Mouse (Mus musculus) limb, embryonic 11.5 days (tissue): ENCODE results near the gene Mex3d. TPM values are rescaled to one million over a fixed set of nuclear protein-coding genes. Genes with fewer than 3 reads are reported as not detected.
"Not testable (repeated sequence)": the region's sequence is repeated elsewhere in the genome, so short reads cannot be mapped to it uniquely, and the experiment has no call there.

ENCODE experiments used
- ATAC-seq: fragments of 200-750 bp; cut with Nextera tagmentation; 2 replicates; pipeline ENCODE4 v1.8.0; 2017; ENCODE audit warnings: low read depth; ENCODE audit not compliant: insufficient number of reproducible peaks, low FRiP score, low TSS enrichment
- DNase-seq: peaks from one replicate; pipeline ENCODE4 v3.0.0-alpha.2; 2015; ENCODE audit warnings: low spot score
- H3K27ac ChIP-seq: fragments of 300-500 bp; sonication (generic); replicated peaks from 2 replicates; pipeline ENCODE4 v1.5.1; 2014; ENCODE audit warnings: low read depth, mild to moderate bottlenecking, low read length
- H3K27me3 ChIP-seq: fragments of 300-500 bp; sonication (generic); 2 replicates; pipeline ENCODE4 v1.6.1; 2014; ENCODE audit warnings: mild to moderate bottlenecking, low read length, mixed read lengths; ENCODE audit not compliant: control insufficient read depth, insufficient read depth
- H3K36me3 ChIP-seq: fragments of 300-500 bp; sonication (generic); 2 replicates; pipeline ENCODE4 v1.6.1; 2014; ENCODE audit warnings: mild to moderate bottlenecking, low read length, moderate library complexity, mixed read lengths; ENCODE audit not compliant: control insufficient read depth, insufficient read depth
- H3K4me1 ChIP-seq: fragments of 300-500 bp; sonication (generic); 2 replicates; pipeline ENCODE4 v1.6.1; 2014; ENCODE audit warnings: low read length, mixed read lengths; ENCODE audit not compliant: control insufficient read depth, insufficient read depth
- H3K4me2 ChIP-seq: fragments of 300-500 bp; sonication (generic); 2 replicates; pipeline ENCODE4 v1.6.1; 2014; ENCODE audit warnings: low read depth, mild to moderate bottlenecking, moderate library complexity; ENCODE audit not compliant: severe bottlenecking
- H3K4me3 ChIP-seq: fragments of 300-500 bp; sonication (generic); 2 replicates; pipeline ENCODE4 v1.5.1; 2014; ENCODE audit warnings: low read depth, low read length
- H3K9ac ChIP-seq: fragments of 300-500 bp; sonication (generic); 2 replicates; pipeline ENCODE4 v1.6.1; 2014; ENCODE audit warnings: mild to moderate bottlenecking, low read length
- H3K9me3 ChIP-seq: fragments of 300-500 bp; sonication (generic); 2 replicates; pipeline ENCODE4 v1.6.1; 2016; ENCODE audit warnings: low read length; ENCODE audit not compliant: control insufficient read depth
- WGBS: fragments of 180-500 bp; shearing (Covaris S2); extraction: QIAGEN DNeasy Blood & Tissue Kit; methylation state at CpG from one replicate; pipeline ENCODE4 v1.1.7; 2014; 5-methylcytosine and 5-hydroxymethylcytosine counted together
- polyA plus RNA-seq: library from polyadenylated mRNA; unstranded; fragments of >200 nt; fragmentation: Nextera tagmentation; extraction: Ambion mirVana; gene quantifications from 2 replicates; pipeline ENCODE4 v1.2.1, GENCODE M21; 2014

Mex3d gene
- polyA plus RNA-seq, 1 experiment from 2014 or later, result 9.8 TPM

- Histone ChIP-seq H3K4me1 (peaks cover 10% of the 10 kb centered on the region; the same call in 1 of the 2 replicates), H3K27ac (no peak overlapping the region), H3K36me3 (no peaks in the 10 kb centered on the region), H3K27me3 (peaks cover 90% of the 10 kb centered on the region), H3K4me2 (no peak overlapping the region), H3K9ac (no peak overlapping the region), H3K4me3 (no peak overlapping the region), H3K9me3 (no peaks in the 10 kb centered on the region)
- peak; percentile 93 for DNase-seq
- peak; percentile 45; the same call in 1 of the 2 replicates for ATAC-seq
- WGBS, result 2% methylated on average over 7 of the region's 7 CpGs
These were observed 37.2 kb downstream of the Mex3d start for GRCm38 (mm10) chr10:80350292-80350691.

GRCm38 (mm10) chr10:80348981-80349380, 38.5 kb downstream of the Mex3d start:
- Histone ChIP-seq H3K9ac (no peak overlapping the region), H3K9me3 (no peaks in the 10 kb centered on the region), H3K27ac (no peak overlapping the region), H3K4me1 (peaks cover 10% of the 10 kb centered on the region; the same call in 1 of the 2 replicates), H3K4me3 (peak overlapping the region; percentile 2; the same call in 1 of the 2 replicates), H3K27me3 (peaks cover 91% of the 10 kb centered on the region), H3K36me3 (no peaks in the 10 kb centered on the region), H3K4me2 (peak overlapping the region; percentile 31; the same call in 1 of the 2 replicates)
- DNase-seq (no peak), ATAC-seq (no peak)
- WGBS, result 21% methylated on average over 25 of the region's 26 CpGs

GRCm38 (mm10) chr10:80348244-80348781, 39.1 kb downstream of the Mex3d start, which contains the start of gene Adamtsl5:
Gene Adamtsl5 (minus strand): TSS chr10:80348412.
- H3K9ac ChIP-seq, result no peak within 1 kb of the TSS
- peak; percentile 70 for DNase-seq

GRCm38 (mm10) chr10:80347514-80347967, 39.9 kb downstream of the Mex3d start:
- no peak for ATAC-seq
- WGBS, result 14% methylated on average over 16 of the region's 17 CpGs
- Histone ChIP-seq H3K9me3 (no peaks in the 10 kb centered on the region), H3K27ac (no peak overlapping the region), H3K4me2 (no peak overlapping the region), H3K36me3 (no peaks in the 10 kb centered on the region), H3K27me3 (peaks cover 95% of the 10 kb centered on the region), H3K9ac (no peak overlapping the region), H3K4me1 (peaks cover 10% of the 10 kb centered on the region; the same call in 1 of the 2 replicates), H3K4me3 (no peak overlapping the region)
- no peak for DNase-seq

More at GRCm38 (mm10) chr10:80348244-80348781, 39.1 kb downstream of the Mex3d start, which contains the start of gene Adamtsl5:
- peaks cover 10% of the 10 kb centered on the region; the same call in 1 of the 2 replicates for H3K4me1 ChIP-seq
- peak within 1 kb of the TSS; percentile 31 for H3K4me2 ChIP-seq
- ATAC-seq, result no peak
- no peaks in the 10 kb centered on the region for H3K36me3 ChIP-seq
- H3K4me3 ChIP-seq, result peak within 1 kb of the TSS; percentile 9; the same call in 1 of the 2 replicates
- H3K27me3 ChIP-seq, result peaks cover 94% of the 10 kb centered on the region
- H3K27ac ChIP-seq, result no peak within 1 kb of the TSS
- WGBS, result under 1% methylated on average over 42 of the region's 42 CpGs
- H3K9me3 ChIP-seq, result no peaks in the 10 kb centered on the region

GRCm38 (mm10) chr10:80345929-80346328, 41.5 kb downstream of the Mex3d start:
- not testable (repeated sequence) for H3K9me3 ChIP-seq, DNase-seq, H3K9ac ChIP-seq, H3K4me3 ChIP-seq, H3K4me2 ChIP-seq, H3K36me3 ChIP-seq, H3K27ac ChIP-seq, ATAC-seq
- 79% methylated on average over 5 of the region's 6 CpGs for WGBS
- H3K27me3 ChIP-seq, result peaks cover 96% of the 10 kb centered on the region
- peaks cover 17% of the 10 kb centered on the region for H3K4me1 ChIP-seq

GRCm38 (mm10) chr10:80345122-80345521, 42.3 kb downstream of the Mex3d start:
- Histone ChIP-seq H3K4me1 (peaks cover 17% of the 10 kb centered on the region), H3K4me2 (no peak overlapping the region), H3K36me3 (no peaks in the 10 kb centered on the region), H3K27me3 (peaks cover 98% of the 10 kb centered on the region), H3K9ac (peak overlapping the region; percentile 7; the same call in 1 of the 2 replicates), H3K4me3 (no peak overlapping the region), H3K9me3 (no peaks in the 10 kb centered on the region), H3K27ac (no peak overlapping the region)
- ATAC-seq, result no peak
- DNase-seq, result no peak
- WGBS, result under 1% methylated on average over 16 of the region's 16 CpGs

GRCm38 (mm10) chr10:80344131-80344661, 43.3 kb downstream of the Mex3d start:
- no peak overlapping the region for H3K9ac ChIP-seq
- no peak overlapping the region for H3K27ac ChIP-seq
- no peak overlapping the region for H3K4me2 ChIP-seq
- H3K27me3 ChIP-seq, result peaks cover 90% of the 10 kb centered on the region
- 42% methylated on average over 9 of the region's 9 CpGs for WGBS
- H3K9me3 ChIP-seq, result no peaks in the 10 kb centered on the region
- DNase-seq (no peak), ATAC-seq (no peak)
- no peaks in the 10 kb centered on the region for H3K36me3 ChIP-seq
- no peak overlapping the region for H3K4me3 ChIP-seq
- H3K4me1 ChIP-seq, result peaks cover 16% of the 10 kb centered on the region

- Histone ChIP-seq H3K4me3 (no peak overlapping the region), H3K27ac (no peak overlapping the region), H3K4me2 (no peak overlapping the region), H3K27me3 (peaks cover 82% of the 10 kb centered on the region), H3K9me3 (no peaks in the 10 kb centered on the region), H3K36me3 (no peaks in the 10 kb centered on the region), H3K9ac (no peak overlapping the region), H3K4me1 (peaks cover 9% of the 10 kb centered on the region)
- 27% methylated on average over 13 of the region's 13 CpGs for WGBS
- no peak for ATAC-seq
- no peak for DNase-seq
These were observed 44.0 kb downstream of the Mex3d start for GRCm38 (mm10) chr10:80343425-80343895.
